Mouse (Mus musculus): Measurements from ENCODE around the gene Tnfrsf19.

Gene Tnfrsf19

DNA sequence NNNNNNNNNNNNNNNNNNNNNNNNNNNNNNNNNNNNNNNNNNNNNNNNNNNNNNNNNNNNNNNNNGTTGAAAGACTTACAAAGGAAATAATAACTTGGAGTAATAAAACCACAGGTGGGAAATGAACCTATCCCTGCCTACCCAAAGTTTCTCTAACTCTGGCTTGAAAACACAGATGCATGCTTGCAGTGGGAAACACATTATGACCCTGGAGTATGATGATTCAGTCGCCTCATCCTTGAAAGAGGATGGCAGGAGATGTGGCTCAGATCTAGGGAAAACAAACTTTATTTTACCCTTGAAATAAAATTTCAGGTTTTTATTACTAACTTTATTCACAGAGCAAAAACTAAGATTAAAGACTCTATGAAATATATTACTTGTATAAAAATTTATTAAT, 26.4 kb downstream of the Tnfrsf19 start:
- no peak for DNase-seq

DNA sequence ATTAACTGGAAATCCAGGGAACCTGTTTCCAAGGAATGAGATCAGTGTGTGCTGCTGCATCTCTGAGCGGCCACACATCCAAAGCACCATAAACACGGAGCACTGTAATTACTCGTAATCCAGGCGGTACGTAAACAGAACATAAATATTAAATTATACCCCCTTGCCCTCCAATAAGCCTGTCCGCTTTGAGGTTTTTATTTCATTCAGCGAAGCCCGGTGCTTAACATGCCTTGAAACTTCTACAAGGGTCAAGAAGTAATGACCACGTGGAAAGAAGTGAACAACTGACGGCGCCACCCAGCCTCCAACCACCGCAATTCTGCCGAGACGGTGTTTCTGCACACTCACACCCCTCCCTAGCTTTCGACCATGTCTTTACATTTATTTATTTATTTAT, 31.7 kb downstream of the Tnfrsf19 start:
- no peak for DNase-seq

DNA sequence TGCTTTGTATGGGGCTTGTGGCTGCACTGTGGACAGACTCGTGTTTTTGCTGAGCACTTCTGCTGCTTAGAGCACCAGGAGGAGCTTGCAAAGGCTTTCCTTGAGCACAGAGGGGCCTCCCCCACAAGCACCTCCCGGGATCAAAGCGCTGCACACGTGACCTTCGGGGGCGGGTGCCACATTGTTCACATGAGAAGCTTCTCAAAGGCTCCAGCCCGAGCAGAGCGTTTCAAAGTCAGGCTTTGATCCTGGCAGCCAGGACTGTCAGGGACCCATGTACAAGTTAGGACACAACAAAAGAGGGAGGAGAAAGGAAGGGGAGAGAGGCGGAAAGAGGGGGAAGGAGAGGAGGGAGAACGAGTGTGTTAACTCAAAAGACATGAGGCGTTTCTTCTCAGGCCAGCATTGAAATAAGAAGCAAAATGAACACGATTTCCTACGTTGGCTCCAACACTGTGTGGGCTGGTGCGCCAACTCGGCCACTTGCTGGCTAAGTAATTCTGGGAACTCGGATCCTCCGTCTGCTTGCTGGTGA, 33.8 kb downstream of the Tnfrsf19 start:
- DNase-seq = peak; percentile 4

DNA sequence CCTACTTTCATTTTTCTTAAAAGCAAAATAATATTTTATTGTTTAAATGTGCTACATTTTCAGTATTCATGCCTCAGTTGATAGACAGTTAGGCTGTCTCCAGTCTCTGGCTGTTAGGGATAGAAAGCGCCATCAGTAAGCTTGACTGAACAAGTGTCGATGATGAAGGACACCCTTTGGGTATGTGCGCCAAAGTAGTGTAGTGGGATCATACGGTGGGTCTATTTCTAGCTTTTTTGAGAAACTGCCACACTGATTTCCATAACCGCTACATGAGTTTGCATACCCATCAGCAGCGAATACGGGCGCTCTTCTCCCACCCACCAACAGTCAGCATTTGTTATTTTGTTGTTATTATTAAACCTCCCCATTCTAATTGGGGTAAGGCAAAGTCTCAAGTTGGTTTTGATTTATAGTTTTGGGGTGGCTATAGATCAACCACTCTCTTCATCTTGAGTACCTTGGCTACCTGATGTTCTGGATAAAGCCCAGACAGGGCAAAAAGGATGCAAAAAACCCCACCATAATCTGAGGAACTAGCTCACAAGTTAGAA, 34.6 kb downstream of the Tnfrsf19 start:
- no peak for DNase-seq

DNA sequence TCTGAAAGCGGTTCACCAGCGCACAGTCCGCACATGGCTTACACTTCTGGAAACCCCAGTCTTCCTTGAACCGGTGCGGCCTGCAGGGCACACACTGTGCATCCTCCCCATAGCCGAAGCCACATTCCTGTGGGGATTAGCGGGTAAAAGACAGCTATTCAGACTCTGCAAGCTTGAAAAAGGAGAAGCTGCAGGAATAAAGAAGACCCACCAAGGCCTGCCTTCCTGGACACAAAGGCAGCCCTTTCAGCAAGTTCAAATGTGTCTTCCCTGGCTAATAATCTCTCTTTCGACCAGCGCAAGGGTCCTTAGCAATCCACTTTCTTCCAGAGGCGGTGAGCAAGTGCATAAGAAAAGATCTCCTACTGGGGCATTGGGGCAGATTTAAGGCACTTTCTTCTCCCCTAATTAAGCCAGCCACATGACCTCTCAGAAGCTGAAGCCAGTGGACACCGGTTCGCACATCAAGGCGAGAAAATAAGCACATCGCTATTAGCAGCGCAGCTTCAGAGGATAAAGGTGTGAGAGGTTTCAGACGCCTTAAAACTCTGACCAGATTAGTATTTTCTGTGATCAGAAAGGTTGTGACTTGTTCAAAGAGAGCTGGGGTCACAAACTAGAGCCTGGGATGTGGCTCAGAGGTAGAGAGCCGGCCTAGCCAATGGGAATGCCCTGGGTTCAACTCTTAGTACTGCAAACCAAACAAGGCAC, 41.0 kb downstream of the Tnfrsf19 start:
- no peak for DNase-seq

DNA sequence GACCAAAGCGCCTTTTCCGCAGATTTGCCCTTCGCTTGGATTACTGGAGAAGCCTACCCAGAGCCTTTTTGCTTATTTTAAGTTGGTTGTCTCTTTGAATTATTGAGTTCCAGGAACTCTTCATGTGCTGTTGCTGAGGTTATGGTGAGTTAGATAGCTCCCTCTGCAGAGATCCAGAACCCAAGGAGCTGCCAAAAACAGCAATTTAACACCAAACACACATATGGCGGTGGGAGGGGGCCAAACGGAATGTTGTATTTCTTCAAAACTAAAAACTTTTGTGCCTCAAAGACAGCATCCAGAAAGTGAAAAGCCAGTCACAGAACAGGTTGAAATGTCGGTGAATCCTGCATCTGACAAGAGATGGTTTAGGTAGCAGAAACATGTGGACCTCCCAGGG, 42.6 kb downstream of the Tnfrsf19 start:
- DNase-seq = no peak

DNA sequence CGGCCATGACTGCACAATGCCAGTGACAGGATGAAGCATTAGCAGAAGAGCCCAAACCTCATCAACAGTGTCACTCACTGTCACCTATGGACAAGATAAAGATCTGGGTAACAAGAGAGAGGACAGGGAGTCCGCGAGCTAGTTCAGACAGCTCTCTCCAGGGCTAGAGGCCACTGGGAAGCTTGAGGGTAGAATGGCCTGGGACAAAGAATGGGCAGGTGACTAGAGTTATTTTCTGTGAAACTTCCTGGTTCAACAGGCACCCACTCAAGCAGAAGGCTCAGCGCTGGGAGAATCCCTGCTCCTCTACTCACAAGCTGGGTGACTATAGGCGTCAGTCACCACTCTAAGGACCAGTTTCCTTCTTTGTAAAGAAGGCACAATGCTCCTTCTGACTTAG, 46.2 kb downstream of the Tnfrsf19 start:
- no peak for DNase-seq

DNA sequence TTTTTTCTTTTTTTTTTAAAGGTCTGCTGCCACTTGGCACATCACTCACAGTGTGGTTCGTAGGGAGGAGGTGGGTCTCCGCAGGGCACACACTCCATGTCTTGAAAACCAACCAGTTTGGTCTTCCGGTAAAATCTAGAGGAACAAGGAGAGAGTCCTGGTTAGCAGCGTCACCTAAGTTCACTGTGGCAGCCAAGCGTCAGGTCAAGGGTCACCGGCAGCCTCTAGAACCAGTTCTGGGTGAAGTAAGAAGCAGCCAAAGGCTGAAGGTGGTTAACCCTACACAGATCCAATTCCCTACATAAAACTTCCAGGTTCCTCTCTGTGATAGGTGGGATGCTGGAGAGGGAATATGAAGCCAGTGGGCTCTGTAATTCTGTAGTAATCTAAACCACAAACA, 49.7 kb downstream of the Tnfrsf19 start:
- no peak for DNase-seq

DNA sequence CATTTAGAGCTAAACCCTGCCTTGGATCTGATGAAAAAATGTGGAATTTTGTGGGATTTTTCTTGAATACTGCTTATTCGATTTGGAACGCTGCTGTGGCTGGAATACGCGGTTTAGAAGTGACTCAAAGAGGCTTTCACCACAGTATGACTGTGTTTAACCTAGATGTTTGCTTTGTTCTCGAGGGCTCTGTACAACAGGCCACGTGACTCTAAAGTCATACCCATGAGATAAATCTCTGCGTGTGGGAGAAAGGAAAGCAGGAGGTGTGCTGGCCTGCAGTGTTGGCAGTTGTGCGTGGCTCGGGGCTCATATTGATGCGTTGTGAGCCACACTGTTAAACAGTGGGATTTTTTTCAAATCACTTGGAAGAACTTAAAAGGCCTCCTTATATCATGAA, 52.8 kb downstream of the Tnfrsf19 start:
- no peak for DNase-seq

DNA sequence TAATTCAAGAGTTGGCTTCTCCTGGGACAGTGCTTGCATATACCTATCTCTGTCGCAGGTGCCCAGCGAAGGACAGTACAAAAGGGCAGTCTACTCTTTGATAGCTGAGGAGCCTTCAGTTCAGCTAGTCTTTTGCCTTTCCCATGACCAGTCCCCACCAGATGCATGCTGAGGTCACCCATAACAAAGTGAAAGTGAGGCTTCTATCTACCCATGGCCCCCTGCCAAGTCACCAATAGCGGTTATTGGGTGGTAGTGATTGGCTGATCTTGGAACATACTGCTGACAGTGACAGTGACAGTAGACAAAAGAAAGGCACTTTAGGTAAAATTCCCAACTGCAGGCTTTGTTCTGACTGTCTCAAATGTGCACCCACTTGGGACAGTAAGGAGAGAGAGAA, 53.2 kb downstream of the Tnfrsf19 start:
- DNase-seq = no peak

DNA sequence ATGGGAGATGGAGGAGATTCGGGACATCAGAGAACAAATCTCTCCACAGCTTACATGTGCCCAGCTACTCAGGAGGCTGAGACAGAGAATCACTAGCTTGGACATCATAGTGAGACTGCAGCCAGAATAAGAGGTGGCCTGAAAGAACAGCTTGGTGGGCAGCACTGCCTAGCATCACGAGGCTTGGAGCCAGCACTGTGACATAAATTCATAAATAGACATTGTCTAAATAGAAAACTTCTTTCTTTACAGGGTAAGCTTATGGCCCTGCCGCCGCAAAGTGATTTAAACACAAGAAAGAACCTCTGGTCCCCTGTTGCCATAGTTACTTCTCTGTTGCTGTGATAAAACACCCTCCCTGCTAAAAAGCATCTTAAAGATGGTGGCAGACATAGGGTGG, 54.1 kb downstream of the Tnfrsf19 start:
- DNase-seq = no peak

DNA sequence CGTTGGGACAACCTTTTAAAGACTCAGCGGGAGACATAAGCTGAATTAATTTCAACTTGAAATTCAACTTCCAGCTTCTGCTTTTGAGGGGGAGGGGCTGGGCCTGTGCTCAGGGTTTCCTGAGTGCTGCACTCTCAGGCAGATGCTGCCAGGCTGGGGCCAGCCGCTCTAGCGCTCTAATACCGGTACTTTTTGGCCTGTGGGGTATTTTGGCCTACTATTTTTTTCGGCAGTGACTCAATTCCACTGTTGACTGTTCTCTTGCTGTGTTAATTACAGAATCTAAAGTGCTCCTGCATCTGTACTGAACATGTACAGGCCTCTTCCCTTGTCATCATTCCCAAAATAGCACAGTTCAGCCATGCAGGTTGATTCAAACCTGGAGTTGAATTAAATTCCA, 58.1 kb downstream of the Tnfrsf19 start:
- no peak for DNase-seq

DNA sequence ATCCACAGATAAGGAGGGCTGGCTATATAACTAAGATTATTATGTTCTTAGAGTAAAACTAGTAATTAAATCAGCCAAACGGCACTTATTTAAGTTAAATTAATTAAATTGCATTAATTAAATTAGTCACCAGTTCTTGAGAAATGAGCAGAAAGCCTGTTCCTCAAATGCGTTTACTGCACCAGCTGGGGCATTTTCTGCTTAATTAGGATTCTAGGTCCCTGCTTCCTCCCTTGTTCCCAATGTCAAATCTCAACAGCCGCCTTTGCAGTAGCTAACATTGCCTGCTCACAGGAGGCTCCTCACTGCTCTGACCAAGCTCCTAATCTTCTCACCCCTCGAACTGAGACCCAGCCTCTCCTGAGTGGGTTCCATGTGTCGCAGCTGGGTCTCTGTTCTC, 59.4 kb downstream of the Tnfrsf19 start:
- no peak for DNase-seq

DNA sequence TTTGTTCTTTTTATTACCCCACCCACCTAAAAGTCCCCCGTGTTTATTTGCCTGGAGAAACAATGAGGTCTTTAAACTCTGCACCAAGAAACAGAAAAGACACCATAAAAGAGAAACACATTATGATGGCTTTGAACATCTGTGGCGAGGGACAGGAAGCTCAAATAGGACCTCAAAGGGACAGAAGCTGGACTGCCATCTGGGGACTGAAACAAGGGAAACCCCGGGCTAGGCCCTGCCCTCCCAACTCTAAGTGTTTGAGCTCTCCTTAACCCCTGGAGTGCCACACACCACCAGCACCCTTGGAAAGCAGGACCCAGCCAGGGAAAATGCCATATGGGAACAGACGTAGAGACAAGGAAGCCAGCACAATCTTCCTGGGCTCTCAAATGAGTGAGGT, 61.2 kb downstream of the Tnfrsf19 start:
- DNase-seq = no peak

DNA sequence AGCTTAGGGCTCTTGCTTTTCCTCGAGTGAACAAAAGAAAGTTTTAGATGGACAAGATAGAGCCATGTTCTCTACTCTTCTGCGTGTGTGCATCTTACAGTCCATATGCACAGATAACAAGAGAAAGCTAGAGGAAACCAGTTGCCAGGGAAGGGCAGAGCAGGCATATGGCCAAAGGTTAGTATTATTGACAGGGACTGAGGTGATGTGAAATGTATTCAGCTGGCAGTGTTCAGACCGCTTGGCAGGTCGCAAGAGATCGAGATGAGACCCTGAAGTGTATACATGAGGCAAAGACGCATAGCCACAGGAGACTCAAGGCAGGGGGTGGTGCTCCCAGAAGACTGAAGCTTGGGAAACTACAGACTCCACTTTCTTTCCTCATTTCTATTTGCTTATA, 62.0 kb downstream of the Tnfrsf19 start:
- DNase-seq = no peak

DNA sequence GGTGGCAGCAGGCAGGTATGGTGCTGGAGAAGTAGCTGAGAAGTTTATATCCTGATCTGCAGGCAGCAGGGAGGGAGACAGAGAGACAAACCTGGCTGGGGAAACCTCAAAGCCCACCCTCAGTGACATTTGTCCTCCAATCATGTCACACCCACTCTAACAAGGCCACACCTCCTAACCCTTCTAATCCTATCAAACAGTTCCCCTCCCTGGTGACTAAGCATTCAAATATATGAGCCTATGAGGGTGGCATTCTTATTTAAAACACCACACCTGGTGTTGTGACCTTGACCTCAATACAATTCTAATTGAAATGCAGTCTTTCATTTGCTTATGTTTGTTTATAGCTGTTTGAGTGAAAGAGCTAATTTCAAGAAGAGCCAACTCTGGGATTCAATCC, 64.2 kb downstream of the Tnfrsf19 start:
- no peak for DNase-seq

DNA sequence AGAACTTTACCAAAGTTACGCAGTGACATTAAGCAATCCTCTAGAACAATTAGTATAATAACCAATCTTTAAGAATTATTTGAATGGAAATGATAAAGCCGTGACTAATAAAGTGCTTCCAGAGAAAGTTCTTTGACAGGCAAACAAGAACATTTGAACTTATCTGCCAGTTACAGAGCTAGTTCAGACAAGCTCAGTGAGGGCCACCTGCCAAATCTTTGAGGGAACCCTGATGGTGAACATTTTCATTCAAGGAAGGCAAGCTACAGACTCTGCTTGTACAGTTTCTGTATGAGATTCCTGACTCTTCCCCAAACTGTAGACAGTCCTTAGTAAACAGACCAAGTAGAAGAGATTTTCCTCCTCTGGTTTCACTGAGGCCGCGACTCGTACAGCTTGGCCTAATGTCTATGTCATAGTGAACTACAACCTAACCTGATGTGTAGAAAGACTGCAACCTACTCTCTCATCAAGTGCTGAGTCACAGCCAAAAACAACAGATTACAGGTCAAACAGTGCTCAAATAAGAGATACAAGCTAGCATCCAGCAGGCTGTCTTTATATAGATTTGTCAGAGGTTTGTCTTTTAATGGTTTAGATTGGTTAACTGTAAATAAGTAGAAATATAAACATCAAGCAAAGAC, 65.9 kb downstream of the Tnfrsf19 start:
- DNase-seq = no peak

DNA sequence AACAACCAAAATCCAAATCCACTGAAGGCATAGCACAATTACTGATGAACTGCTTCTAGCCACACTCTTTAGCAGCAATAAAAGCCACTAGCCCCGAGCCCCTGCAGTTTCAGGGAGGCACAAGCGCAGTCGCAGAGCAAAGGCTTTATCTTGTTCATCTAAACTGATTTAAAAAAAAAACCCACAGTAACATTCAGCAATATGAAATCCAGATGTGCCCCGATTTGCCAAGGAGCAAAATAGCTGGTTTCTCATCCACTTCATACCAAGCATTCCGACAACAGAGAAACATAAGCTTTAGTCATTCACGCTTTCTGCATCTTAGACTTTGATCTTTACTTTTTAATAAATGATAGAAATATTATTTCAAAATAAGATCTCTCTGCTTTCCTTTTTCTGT, 68.2 kb downstream of the Tnfrsf19 start:
- no peak for DNase-seq

DNA sequence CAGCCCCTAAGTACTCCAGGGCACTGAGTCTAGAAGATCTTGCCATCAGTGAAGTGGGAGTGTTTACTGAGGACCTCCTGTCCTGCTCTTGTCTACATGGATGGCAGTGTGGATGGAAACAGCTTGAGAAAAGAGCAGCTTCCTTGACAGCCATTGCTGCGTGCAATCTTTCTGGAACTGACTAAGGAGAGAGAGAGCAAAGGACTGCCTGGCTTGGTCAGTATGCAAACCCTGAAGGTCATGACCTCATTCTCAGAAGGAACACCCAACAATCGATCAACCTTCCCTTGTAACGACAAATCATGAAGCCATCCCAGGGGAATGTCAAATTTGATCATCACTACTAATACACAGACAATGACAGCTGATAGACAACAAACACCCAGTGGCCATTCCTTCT, 70.1 kb downstream of the Tnfrsf19 start:
- no peak for DNase-seq

DNA sequence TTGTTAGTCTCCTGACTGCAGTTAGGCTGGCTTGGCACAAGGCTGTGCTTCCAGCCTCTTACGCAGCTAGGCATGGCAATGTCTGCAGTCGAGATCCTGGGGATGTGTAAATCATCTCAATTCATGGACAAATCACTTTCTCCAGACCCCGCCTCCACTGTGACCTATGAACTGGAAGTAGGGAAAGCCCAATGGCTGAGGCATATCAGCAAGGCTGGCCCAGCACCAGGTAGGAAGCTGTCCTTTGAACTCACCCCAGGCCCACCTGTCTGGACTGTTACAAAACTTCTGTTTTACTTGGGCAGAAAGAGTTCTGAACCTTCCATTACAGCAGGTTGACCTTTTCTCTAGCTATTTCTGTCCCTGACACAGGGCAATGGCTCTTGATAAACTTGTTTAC, 70.6 kb downstream of the Tnfrsf19 start:
- DNase-seq = no peak

DNA sequence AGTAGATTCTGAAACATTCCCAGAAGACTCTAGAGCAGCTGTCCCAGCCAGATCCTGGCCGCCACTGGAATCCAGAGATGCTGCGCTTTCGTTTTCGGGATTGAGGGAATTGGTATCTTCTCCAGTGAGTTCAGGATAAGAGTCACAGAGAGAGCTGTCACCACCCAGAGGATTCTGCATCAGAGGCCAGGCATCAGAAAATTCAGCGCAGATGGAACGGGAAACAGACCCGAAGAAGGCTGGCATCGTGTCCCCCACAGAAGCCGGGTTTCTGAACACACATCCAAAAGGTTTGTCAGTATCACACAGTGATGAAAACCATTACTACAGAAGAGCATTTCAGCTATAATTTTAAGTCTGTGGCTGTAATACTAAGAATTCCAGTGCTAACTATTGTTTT, 75.3 kb downstream of the Tnfrsf19 start:
- DNase-seq = no peak

DNA sequence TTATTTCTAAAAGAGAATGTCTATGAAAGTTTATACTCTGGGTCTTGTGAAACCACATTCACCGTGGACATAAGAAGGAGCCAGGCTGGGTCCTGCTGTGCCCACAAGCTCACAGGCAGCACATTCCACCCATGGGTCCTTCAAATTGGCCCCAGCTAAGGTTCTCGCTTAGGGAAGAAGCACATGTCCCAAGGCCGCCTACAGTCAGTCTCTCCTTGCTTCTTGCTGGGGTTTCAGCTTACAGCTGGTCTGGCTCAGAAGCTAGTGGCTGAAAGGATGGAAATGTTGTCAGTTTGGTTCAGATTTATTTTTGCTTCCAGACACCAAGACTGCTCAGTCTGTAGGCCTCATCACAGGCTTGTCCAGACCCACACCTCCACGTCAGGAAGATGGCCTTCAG, 80.2 kb downstream of the Tnfrsf19 start:
- DNase-seq = no peak

DNA sequence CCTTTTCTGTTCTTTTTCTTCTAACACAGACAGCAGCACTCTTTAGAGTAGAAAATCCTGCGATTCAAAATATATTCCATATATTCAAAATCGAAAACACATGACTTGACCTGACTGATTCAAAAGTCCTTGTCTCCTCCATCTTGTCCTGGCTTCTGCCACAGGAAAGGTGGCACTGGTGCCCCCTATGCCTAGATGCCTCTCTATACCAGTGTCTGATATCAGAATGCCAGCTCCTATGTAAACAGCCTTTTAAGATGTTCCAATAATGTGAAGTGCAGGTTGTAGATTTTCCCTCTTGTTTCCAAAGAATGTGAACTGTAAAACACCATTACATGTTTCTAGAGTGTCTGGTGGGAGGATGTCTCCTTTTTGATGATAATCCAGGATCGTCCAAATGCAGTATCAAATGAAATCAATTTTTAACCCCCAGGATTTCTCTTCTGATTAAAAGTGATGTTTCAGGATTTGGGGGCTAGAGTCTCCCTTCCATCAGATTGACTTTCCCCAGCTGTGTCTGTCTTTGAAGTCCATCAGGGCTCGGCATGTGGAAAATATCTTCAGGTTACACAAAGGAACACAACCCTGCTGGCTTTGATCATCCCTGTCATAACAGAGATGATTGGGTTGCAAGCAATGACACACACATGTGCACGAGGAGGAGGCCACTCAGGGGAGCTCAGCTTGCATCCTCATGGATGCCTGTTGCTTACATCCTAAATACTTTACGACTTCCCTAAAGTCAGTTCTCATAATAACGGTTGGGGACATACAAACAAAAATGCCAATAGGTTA, 82.1 kb downstream of the Tnfrsf19 start:
- DNase-seq = no peak
